Mouse (Mus musculus): ENCODE measurements at regions not wholly inside any gene's neighbourhood (a gene's known extent, or its start where the extent isn't known, plus 50 kb on each side); places are given as distances from the start of the nearest gene placed in this dataset.

GRCm38 (mm10) chr11:57913801-57914560 lies 81.4 kb upstream of the Hand1 start:
- H3K4me1 ChIP-seq (ENCODE audit: control insufficient read depth, insufficient read depth, low read depth, low read length): no peaks in the 10 kb centered on the region
- H3K9ac ChIP-seq (ENCODE audit: low read depth, low read length): no peak overlapping the region
- H3K27me3 ChIP-seq (replicated peaks; ENCODE audit: control insufficient read depth, insufficient read depth, low read length): no peaks in the 10 kb centered on the region
- no peak overlapping the region for H3K27ac ChIP-seq (ENCODE audit: low read depth, low read length)
- H3K36me3 ChIP-seq (ENCODE audit: control insufficient read depth, insufficient read depth, low read length): no peaks in the 10 kb centered on the region
- H3K9me3 ChIP-seq (ENCODE audit: control insufficient read depth, low read length): no peaks in the 10 kb centered on the region
- 83% methylated on average over 3 of the region's 3 CpGs for WGBS
- ATAC-seq: no peak
- H3K4me3 ChIP-seq (ENCODE audit: low read length): no peak overlapping the region
- no peak overlapping the region for H3K4me2 ChIP-seq (ENCODE audit: low read length)

GRCm38 (mm10) chr11:57913020-57913699 lies 80.5 kb upstream of the Hand1 start:
- Histone ChIP-seq H3K4me1 (ENCODE audit: control insufficient read depth, insufficient read depth, low read depth, low read length) (no peaks in the 10 kb centered on the region), H3K4me3 (ENCODE audit: low read length) (no peak overlapping the region)

GRCm38 (mm10) chr11:57911698-57912283 lies 79.2 kb upstream of the Hand1 start:
- no peaks in the 10 kb centered on the region for H3K9me3 ChIP-seq (ENCODE audit: control insufficient read depth, low read length)
- no peaks in the 10 kb centered on the region for H3K27me3 ChIP-seq (replicated peaks; ENCODE audit: control insufficient read depth, insufficient read depth, low read length)
- WGBS: 44% methylated on average over 10 of the region's 10 CpGs
- H3K4me2 ChIP-seq (ENCODE audit: low read length): no peak overlapping the region
- ATAC-seq: no peak
- H3K27ac ChIP-seq (ENCODE audit: low read depth, low read length): no peak overlapping the region
- no peaks in the 10 kb centered on the region for H3K36me3 ChIP-seq (ENCODE audit: control insufficient read depth, insufficient read depth, low read length)
- H3K4me1 ChIP-seq (ENCODE audit: control insufficient read depth, insufficient read depth, low read depth, low read length): no peaks in the 10 kb centered on the region
- no peak overlapping the region for H3K4me3 ChIP-seq (ENCODE audit: low read length)
- no peak overlapping the region for H3K9ac ChIP-seq (ENCODE audit: low read depth, low read length)

More at GRCm38 (mm10) chr11:57913020-57913699, 80.5 kb upstream of the Hand1 start:
- WGBS: 53% methylated on average over 14 of the region's 14 CpGs
- no peak overlapping the region for H3K4me2 ChIP-seq (ENCODE audit: low read length)
- no peak overlapping the region for H3K9ac ChIP-seq (ENCODE audit: low read depth, low read length)
- no peaks in the 10 kb centered on the region for H3K9me3 ChIP-seq (ENCODE audit: control insufficient read depth, low read length)
- ATAC-seq: no peak
- H3K36me3 ChIP-seq (ENCODE audit: control insufficient read depth, insufficient read depth, low read length): no peaks in the 10 kb centered on the region
- H3K27me3 ChIP-seq (replicated peaks; ENCODE audit: control insufficient read depth, insufficient read depth, low read length): no peaks in the 10 kb centered on the region
- no peak overlapping the region for H3K27ac ChIP-seq (ENCODE audit: low read depth, low read length)

GRCm38 (mm10) chr11:57904216-57904615 lies 71.6 kb upstream of the Hand1 start:
- Histone ChIP-seq H3K4me2 (ENCODE audit: low read length) (no peak overlapping the region), H3K9ac (ENCODE audit: low read depth, low read length) (no peak overlapping the region), H3K4me1 (ENCODE audit: control insufficient read depth, insufficient read depth, low read depth, low read length) (no peaks in the 10 kb centered on the region), H3K9me3 (ENCODE audit: control insufficient read depth, low read length) (no peaks in the 10 kb centered on the region), H3K36me3 (ENCODE audit: control insufficient read depth, insufficient read depth, low read length) (no peaks in the 10 kb centered on the region), H3K27me3 (replicated peaks; ENCODE audit: control insufficient read depth, insufficient read depth, low read length) (no peaks in the 10 kb centered on the region), H3K4me3 (ENCODE audit: low read length) (no peak overlapping the region), H3K27ac (ENCODE audit: low read depth, low read length) (no peak overlapping the region)
- 54% methylated on average over 8 of the region's 9 CpGs for WGBS
- ATAC-seq: no peak

GRCm38 (mm10) chr11:57899335-57899734 lies 66.7 kb upstream of the Hand1 start:
- 58% methylated on average over 4 of the region's 4 CpGs for WGBS
- no peak overlapping the region for H3K27ac ChIP-seq (ENCODE audit: low read depth, low read length)

GRCm38 (mm10) chr11:57895497-57895896 lies 62.9 kb upstream of the Hand1 start:
- Histone ChIP-seq H3K4me3 (ENCODE audit: low read length) (no peak overlapping the region), H3K27ac (ENCODE audit: low read depth, low read length) (no peak overlapping the region), H3K9ac (ENCODE audit: low read depth, low read length) (no peak overlapping the region), H3K4me1 (ENCODE audit: control insufficient read depth, insufficient read depth, low read depth, low read length) (no peaks in the 10 kb centered on the region), H3K36me3 (ENCODE audit: control insufficient read depth, insufficient read depth, low read length) (no peaks in the 10 kb centered on the region), H3K4me2 (ENCODE audit: low read length) (no peak overlapping the region), H3K9me3 (ENCODE audit: control insufficient read depth, low read length) (no peaks in the 10 kb centered on the region), H3K27me3 (replicated peaks; ENCODE audit: control insufficient read depth, insufficient read depth, low read length) (no peaks in the 10 kb centered on the region)
- 61% methylated on average over 1 of the region's 1 CpGs for WGBS
- ATAC-seq: no peak

More at GRCm38 (mm10) chr11:57899335-57899734, 66.7 kb upstream of the Hand1 start:
- Histone ChIP-seq H3K9me3 (ENCODE audit: control insufficient read depth, low read length) (no peaks in the 10 kb centered on the region), H3K4me3 (ENCODE audit: low read length) (no peak overlapping the region), H3K9ac (ENCODE audit: low read depth, low read length) (no peak overlapping the region), H3K4me1 (ENCODE audit: control insufficient read depth, insufficient read depth, low read depth, low read length) (no peaks in the 10 kb centered on the region), H3K27me3 (replicated peaks; ENCODE audit: control insufficient read depth, insufficient read depth, low read length) (no peaks in the 10 kb centered on the region), H3K36me3 (ENCODE audit: control insufficient read depth, insufficient read depth, low read length) (no peaks in the 10 kb centered on the region), H3K4me2 (ENCODE audit: low read length) (no peak overlapping the region)
- ATAC-seq: no peak

- no peak for ATAC-seq
- Histone ChIP-seq H3K4me2 (ENCODE audit: low read length) (no peak overlapping the region), H3K9me3 (ENCODE audit: control insufficient read depth, low read length) (no peaks in the 10 kb centered on the region), H3K36me3 (ENCODE audit: control insufficient read depth, insufficient read depth, low read length) (no peaks in the 10 kb centered on the region), H3K4me3 (ENCODE audit: low read length) (no peak overlapping the region), H3K4me1 (ENCODE audit: control insufficient read depth, insufficient read depth, low read depth, low read length) (no peaks in the 10 kb centered on the region), H3K27me3 (replicated peaks; ENCODE audit: control insufficient read depth, insufficient read depth, low read length) (no peaks in the 10 kb centered on the region), H3K27ac (ENCODE audit: low read depth, low read length) (no peak overlapping the region), H3K9ac (ENCODE audit: low read depth, low read length) (no peak overlapping the region)
- WGBS: 78% methylated on average over 15 of the region's 15 CpGs
Measured at GRCm38 (mm10) chr11:57882736-57883635, 50.4 kb upstream of the Hand1 start.
